Mouse (Mus musculus) gastrocnemius, postnatal 4 days (tissue): ENCODE data around the gene Gm20388. TPM values are rescaled to one million over a fixed set of nuclear protein-coding genes. Genes with fewer than 3 reads are reported as not detected.
"Not testable (repeated sequence)": the region's sequence is repeated elsewhere in the genome, so short reads cannot be mapped to it uniquely, and the experiment has no call there.

ENCODE experiments used
- DNase-seq, 2 experiments: peaks; one replicate each; pipeline ENCODE4 v3.0.0; 2021 to 2022; ENCODE audit warnings: low spot score in 2 of 2, mixed read lengths in 2 of 2
- total RNA-seq, 2 experiments: library from RNA; stranded (reverse); gene quantifications; 2 replicates each; pipeline ENCODE4 v1.2.3; 2021

The Gm20388 gene
- total RNA-seq, 2 experiments from 2014 or later = 12.8 to 22.8 TPM

DNA sequence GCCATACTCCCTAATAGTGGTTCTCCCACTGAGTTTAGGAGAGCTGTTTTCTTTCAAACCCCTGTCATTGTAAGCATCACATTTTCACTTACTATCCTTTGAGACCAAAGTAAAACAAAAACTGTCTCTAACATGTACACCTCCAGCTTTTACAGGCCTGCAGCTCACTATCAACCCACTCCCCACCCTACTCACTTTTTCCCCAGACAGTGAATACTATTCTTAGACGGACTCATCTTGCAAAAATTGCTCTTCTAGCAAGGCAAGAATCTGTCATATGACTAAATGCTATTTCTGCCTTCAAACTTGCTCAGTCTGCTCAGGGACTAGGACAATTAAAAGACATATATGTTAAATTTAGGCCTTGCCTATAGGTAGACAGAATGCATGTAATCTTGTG lies 3714.1 kb downstream of the Gm20388 start:
- no peak for DNase-seq

DNA sequence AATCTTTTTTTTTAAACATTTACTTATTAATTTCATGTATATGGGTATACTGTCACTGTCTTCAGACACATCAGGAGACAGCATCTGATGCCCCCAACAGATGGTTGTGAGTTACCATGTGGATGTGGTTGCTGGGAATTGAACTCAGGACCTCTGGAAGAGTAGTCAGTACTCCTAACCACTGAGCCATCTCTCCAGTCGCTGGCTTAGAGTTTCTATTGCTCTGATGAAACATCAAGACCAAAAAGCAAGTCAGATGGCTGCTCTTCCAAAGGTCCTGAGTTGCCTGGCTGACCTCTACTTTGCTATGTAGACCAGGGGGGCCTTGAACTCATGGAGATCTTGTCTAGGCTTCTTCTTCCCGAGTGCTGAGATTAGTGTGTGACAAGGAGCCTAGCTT lies 3715.1 kb downstream of the Gm20388 start:
- DNase-seq = no peak

DNA sequence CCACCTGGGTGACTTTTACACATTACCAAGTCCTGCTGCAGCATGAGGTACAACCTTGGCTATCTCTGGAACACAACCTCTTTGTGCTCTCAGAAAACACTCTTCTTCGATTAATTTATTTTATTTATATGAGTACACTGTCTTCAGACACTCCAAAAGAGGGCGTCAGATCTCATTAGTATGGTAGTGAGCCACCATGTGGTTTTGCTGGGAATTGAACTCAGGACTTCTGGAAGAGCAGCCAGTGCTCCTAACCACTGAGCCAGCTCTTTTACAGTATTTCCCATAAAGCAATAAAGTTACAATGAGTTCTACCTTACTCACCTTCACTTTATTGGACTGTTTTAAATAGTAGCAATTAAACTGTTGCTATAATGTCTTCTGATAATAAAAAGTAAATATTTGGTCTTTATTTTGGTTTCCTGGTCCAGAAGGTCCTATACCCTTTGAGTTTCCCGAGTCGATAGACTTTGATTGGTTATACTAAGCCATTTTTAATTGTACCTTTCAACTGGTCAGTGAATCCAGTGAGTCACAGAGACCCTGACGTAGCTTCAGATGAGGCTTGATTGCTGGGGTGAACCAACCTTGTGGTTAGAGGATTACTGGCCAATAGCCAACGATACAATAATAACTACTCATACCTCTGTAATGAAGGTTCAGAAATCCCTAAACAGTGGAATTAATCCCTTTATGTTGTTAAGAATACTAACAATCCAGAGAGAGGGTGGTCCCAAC lies 3716.9 kb downstream of the Gm20388 start:
- no peak for DNase-seq

DNA sequence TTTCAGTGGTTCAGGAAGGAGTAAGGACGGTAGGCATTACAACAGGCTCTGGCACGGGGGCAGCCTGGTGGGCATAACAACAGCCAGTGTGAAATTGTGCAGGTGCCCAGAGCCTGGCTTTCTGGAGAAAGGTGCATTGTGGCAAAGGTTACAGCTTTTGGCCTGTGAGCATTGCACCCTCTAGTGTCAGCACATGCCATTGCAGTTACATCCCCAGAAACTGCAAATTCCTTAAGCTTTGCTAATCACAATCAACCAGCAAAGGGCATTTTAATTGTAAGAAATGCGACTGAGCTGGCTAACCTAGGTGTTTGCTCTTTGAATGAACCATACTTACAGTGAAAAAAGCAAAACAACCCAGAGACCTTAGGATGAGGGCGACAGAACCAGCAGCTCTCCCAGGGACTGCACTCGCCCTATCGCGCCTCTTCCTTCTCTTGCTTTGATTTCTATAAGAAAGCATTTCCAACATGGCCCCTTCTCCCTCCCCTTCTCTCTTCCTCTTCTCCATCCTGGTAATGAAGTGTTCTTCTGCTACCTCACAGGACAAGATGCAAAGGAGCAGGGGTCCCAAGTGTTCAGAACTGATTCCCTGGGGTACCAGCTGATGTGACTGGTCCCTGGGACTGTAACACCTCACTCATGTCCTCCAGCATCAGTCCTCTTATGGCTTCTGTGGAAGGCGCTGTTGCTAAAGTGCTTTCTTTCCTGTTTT lies 3717.8 kb downstream of the Gm20388 start:
- peak in 1 of 2 experiments; percentile 31 for DNase-seq

DNA sequence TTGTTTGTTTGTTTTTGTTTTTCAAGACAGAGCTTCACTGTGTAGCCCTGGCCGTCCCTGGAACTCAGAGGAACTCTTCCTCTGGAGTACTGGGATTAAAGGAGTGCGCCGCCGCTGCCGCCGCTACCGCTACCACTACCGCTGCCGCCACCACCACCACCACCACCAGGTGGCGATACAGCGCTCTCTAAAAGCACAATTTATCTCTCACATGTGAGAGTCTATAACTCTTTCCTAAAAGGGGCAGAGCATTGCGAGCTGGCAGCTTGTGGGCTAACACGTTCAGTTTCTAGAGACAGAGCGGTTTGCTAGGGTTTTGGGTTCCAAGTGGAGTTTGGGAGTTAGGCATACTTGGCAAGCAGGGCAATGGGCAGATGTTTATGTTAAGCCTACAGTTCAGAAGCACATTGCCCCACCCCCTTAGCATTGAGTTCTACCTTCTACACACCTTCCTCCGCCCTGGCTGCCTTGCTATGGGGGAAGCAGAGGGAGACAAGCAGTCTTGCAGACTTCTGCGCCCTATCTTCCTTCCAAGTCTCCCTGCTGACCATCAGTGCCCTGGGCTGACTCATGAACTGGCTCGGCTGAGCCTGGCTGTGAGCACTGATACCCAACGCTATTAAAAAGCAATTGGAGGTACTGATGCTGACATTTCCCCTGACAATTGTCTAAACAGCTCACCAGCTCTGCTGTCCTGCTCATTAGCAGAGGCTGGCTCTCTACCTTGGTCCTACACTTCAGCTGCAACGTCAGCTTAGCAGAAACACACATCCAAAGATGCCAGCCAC lies 3718.5 kb downstream of the Gm20388 start:
- DNase-seq = peak; percentile 47 to 61

DNA sequence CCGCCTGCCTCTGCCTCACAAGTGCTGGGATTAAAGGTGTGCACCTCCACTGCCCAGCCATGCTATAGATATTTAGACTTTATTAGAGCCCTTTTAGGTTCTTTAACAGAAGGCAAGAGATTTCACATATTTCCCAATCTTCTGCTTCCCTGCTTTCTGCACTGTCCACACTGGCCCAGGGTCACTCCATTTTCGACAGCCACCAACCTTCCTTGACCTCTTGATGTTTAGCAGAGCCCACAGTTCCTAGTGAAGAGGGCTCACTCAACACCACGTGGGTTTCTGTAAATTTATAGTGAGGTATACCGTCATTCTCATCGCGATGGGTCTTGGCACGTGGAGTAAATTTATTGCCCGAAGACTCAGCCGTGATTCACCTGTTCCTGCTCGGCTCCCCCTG lies 3719.4 kb downstream of the Gm20388 start:
- no peak for DNase-seq

DNA sequence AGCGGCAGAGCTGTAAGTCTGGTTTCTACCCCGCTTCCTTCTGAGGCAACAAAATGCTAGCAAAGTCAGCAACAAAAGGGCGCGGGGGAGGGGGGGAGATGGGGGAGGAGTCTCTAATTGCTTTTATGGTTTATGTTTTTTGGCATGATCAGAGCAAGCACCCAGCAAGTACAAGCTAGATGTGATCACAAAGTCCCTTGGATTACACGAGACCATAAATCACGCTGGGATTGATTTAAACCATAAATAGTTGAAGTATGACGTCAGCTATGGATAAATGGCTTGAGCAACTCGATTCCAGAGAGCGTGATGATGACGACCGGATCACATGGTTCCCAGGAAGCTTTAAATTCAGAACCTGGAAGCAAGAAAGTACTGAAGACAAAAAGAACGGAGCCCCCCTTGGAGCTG lies 3720.2 kb downstream of the Gm20388 start:
- DNase-seq = no peak

DNA sequence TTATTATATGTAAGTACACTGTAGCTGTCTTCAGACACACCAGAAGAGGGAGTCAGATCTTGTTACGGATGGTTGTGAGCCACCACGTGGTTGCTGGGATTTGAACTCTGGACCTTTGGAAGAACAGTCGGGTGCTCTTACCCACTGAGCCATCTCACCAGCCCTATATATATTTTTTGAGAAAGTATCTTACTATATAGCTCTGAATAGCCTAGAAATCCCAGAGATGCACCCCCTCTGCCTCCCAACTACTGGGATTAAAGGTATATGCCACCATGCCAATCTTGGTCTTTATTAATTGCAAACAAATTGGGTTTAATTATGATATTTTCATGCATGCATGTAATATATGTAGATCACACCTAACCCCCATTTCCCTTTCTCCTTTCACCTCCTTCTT lies 3721.1 kb downstream of the Gm20388 start:
- not testable (repeated sequence) for DNase-seq

DNA sequence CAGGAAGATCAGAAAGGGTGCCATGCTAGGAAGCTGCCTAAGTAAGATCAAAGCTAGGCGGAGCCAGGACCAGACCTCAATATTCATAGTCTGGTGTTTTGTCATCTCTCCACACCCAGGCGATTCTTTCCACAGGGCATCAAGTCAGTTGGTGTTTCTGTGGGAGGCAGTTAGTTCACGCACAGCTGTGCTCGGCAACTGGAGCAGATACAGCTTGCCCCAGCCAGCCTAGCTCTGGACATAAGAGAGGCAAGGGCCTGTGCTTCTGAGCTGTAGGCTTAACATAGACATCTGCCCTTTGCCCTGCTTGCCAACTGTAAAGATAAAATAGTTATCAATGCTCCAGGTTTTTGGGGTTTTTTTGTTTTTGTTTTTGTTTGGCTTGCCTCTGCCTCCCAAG lies 3721.6 kb downstream of the Gm20388 start:
- DNase-seq = no peak

DNA sequence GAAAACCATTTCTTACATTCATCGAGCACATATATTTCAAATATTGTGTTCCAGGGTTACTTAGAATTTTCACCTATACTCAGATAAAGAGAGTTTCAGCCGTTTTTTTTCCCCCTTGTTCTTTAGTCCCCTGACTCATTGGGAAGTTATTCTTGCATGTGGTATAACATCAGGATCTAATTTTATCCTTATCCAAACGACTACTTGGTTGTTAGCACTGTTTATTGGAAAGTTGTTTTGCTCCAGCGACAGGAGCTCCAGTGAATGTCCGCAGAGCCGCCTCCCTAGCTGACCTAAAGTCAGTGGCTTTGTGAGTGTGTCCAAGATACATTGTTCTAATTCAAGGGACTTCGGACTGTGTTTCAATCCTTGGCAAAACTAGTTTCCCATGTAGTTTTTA lies 3723.2 kb downstream of the Gm20388 start:
- no peak for DNase-seq

DNA sequence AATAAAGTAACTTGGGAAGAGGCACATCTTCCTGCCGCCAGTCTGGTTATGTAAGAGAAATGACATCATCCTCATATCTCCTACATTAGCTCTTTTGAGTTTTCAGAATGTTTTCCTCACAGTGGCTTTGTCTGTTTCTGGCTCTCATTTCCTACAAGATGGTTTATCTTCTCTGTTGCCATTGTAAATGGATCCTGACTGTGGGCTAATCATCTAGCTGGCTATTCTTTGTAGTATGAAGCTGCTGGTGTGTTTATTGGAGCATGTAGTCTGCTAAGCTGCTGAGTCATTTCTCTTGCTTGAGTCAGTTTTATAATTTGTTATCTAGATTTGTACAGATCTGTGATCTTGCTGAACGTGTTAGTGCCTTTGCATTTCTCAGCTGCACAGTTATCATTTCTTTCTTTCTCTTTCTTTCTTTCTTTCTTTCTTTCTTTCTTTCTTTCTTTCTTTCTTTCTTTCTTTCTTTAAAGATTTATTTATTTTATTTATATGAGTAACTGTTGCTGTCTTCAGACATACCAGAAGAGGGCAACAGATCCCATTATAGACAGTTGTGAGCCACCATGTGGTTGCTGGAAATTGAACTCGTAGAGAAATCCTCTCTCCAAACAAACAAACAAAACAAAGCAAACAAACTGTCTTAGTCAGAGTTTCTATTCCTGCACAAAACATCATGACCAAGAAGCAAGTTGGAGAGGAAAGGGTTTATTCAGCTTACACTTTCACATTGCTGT lies 3723.9 kb downstream of the Gm20388 start:
- no peak for DNase-seq

DNA sequence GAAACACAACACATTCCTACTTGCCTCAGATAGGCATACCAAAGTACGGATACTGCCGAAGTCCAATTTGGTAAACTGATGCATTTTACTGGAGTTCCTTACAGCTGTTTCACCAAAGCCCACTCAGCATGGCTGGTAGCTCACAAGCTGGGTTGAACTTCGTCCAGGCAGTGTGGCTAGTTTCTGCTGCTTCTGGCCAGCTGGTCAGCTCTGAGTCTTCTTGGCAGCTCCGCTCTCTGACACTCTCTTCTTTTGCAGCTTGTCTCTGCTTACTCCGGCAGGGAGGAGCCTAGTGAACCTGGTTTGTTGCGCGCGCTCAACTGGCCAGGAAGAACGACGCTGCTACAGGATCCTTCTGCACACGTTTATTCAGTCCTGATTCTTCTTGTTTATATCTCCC lies 3725.0 kb downstream of the Gm20388 start:
- no peak for DNase-seq

DNA sequence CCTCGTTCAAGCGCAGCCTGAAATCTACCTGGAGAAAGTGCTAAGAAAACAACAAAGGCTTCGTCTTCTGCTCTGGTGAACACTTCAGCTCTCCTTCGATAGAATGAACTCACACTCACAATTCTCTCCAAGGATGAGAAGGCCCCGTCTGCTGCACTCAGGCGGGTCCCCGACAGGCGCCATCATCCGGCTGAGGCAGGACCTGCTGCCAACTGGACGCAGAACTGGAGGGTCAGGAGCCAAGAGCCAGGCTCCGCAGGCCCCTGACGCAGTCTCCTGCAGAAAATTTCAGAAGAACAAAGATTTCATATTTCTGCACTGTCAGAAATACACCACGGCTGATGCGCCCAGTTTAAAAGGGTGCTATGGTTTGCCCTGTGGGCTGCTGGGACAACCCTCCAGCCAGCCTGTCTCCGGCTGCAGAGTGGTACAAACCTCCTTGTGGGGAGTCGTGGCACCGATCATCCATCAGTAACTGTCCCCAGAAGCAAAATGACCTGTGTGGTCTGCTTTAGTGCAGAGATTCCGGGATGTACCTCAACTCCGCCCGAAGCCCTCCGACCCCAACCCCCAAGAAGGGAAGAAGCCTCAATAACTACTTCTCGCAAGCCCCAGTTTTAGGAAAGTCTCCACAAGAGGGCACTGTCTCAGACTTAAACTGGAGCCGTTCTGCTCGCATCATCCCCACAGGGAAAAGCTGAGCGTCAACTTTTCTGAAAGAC lies 3732.8 kb downstream of the Gm20388 start:
- DNase-seq = peak in 1 of 2 experiments; percentile 57

DNA sequence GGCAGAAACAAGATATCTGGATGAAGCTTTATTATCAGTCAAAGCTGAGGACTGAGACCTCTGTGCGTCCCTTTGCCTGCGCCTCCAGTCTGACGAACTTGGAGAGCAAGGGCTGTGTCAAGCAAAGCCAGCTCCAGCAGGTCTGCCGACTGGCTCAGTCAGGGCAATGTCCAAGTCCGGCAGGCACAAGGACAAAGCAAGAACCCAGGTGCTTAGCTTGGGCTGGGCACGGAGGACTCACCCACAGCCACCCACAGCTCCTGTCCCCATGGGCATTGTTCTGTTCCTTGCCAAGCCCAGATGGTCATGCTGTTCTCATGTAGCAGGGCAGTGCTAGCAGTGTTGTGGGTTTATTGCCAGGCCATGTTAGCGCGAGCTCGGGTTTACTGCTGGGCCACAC lies 3734.6 kb downstream of the Gm20388 start:
- DNase-seq = no peak

DNA sequence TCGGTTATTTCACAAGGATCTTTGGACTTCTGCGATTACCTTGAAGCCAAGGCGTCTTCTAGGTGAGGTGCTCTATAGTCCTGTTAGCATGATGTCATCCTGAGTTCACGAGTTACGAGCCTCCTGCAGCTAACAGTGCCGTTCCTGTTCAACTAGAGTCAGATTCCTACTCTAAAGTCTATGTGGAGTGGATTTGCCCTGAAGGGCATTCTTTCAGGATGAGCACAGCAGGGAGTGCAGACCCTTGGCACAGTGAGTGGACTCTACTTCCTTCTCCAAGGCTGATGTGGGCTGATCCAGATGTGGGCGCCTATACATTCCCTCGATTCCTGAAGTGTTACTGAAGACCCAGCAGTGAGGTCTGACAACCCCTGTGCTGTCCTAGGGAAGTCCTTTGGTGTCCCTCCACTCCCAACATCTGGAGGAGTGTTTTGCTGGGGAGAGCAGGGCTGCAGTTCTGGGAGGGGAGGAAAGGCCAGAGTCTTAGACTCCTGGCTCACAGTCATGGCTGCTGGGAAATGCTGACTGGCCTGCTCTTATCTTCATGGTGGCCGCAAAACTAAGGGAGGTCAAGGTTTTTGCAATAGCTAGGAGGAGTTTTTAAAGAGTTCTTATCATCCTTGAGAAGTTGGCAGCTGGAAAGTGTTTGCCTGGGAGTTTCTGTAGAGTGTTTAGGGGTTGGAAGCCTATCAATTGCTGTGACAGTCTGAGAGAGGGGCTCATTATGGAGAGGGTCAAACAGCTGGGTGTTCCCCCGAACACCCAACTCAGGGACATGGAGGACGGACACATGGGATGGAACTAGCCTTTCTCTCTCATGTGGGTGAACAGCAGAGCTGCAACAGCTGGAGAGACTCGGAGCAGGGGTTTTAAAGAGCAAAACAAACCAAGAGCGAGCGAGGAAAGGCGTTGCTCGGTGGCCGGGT lies 3737.9 kb downstream of the Gm20388 start:
- no peak for DNase-seq

DNA sequence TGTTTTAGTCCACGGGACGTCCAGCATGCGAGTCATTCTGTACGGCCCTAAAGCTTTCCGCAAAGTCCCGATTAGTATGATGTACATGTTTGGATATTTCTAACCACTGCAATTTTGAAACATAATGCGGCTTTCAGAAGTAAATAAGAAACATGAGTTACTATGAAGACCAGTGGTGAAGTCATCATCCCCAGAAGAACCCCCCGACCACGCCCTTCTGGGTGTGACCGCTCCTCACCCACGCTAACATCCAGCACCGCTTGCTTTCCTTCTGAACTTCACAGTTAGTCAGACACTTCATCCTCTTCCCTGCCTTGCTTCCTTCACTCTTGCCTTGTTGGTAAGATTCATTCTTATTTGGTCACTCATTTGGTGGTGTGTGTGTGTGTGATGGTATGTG lies 3738.8 kb downstream of the Gm20388 start:
- no peak for DNase-seq

DNA sequence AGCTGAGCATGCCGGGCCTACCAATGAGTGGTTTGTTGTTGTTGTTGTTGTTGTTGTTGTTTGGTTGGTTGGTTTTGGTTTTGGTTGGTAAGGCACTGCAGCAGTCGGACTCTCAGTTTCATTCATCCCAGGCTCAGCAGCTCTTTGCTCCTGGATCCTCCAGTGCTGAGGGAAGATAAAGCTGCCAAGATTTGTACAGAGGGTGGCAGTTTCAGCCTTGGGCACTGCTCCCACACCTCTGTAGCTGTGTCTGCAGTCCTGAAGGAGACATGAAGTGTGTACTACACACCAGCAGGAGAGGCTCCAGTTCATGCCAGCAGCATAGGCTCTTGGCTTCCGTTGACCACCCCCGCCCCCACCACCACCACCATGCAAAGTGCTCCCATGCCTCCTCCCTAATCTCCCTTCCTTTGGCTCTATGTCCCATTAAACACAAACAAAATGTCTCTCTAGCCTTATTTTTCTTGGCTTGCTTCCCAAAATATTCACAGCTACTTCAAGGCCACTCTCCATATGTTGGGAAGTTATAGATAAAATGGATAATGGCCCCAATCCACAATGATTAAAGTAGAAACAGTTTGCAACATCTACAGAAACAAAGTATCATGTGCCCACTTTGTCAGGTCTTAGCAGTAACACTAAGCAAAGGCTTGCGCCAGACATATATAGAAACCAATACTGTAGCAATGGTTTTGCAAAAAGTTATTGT lies 3740.9 kb downstream of the Gm20388 start:
- no peak for DNase-seq

DNA sequence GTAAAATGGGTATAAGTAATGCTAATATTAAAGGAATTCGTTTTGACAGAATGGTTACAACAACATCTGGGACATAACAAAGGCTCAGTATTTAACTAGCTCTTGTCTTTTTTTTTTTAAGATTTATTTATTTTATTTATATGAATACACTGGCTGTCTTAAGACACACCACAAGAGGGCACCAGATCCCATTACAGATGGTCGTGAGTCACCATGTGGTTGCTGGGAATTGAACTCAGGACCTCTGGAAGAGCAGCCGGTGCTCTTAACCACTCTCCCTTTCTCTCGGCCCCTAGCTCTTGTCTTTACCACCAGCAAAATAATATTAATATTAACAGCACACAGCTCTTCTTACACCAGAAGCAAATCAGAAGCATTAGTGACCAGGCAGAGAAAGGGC lies 3742.0 kb downstream of the Gm20388 start:
- no peak for DNase-seq
